Mouse (Mus musculus) thymus, adult 2 months (tissue): ENCODE measurements at regions not wholly inside any gene's neighbourhood (a gene's known extent, or its start where the extent isn't known, plus 50 kb on each side); places are given as distances from the start of the nearest gene placed in this dataset.

ENCODE experiments used
- DNase-seq: peaks from one replicate; pipeline ENCODE4 v3.0.0; 2021
- H3K27ac ChIP-seq: fragments of 200-500 bp; 2 replicates; pipeline ENCODE4 v1.5.1; 2012; ENCODE audit warnings: low read length, control low read depth; ENCODE audit not compliant: control insufficient read depth, insufficient read depth
- H3K27me3 ChIP-seq: fragments of 200-500 bp; 2 replicates; pipeline ENCODE4 v1.6.1; 2012; ENCODE audit warnings: mild to moderate bottlenecking, low read length, moderate library complexity, mixed read lengths; ENCODE audit not compliant: control insufficient read depth, insufficient read depth
- H3K36me3 ChIP-seq: fragments of 200-500 bp; 2 replicates; pipeline ENCODE4 v1.6.1; 2012; ENCODE audit warnings: mild to moderate bottlenecking, low read length, moderate library complexity; ENCODE audit not compliant: control insufficient read depth, insufficient read depth
- H3K4me1 ChIP-seq: fragments of 200-500 bp; replicated peaks from 2 replicates; pipeline ENCODE4 v1.6.1; 2012; ENCODE audit warnings: low read length; ENCODE audit not compliant: control insufficient read depth, insufficient read depth
- H3K4me3 ChIP-seq: fragments of 200-500 bp; 2 replicates; pipeline ENCODE4 v1.5.1; 2012; ENCODE audit warnings: mild to moderate bottlenecking, low read length, control low read depth, moderate library complexity; ENCODE audit not compliant: control insufficient read depth, insufficient read depth
- CTCF ChIP-seq: fragments of 200-500 bp; IDR thresholded peaks from 2 replicates; pipeline ENCODE4 v1.5.1; 2012; ENCODE audit warnings: mild to moderate bottlenecking, control low read depth, low read length, moderate library complexity, borderline replicate concordance; ENCODE audit not compliant: control insufficient read depth, poor library complexity, insufficient read depth; ENCODE audit errors: extremely low read depth
- POLR2A ChIP-seq: fragments of 200-500 bp; IDR thresholded peaks from 2 replicates; pipeline ENCODE4 v1.6.1; 2012; ENCODE audit warnings: mild to moderate bottlenecking, low read length, control low read depth, moderate library complexity; ENCODE audit not compliant: control insufficient read depth, poor library complexity, insufficient read depth; ENCODE audit errors: extremely low read depth
- WGBS: fragments of 180-500 bp; shearing (Covaris S2); methylation state at CpG from one replicate; pipeline ENCODE4 v1.1.7; 2018; 5-methylcytosine and 5-hydroxymethylcytosine counted together

DNA sequence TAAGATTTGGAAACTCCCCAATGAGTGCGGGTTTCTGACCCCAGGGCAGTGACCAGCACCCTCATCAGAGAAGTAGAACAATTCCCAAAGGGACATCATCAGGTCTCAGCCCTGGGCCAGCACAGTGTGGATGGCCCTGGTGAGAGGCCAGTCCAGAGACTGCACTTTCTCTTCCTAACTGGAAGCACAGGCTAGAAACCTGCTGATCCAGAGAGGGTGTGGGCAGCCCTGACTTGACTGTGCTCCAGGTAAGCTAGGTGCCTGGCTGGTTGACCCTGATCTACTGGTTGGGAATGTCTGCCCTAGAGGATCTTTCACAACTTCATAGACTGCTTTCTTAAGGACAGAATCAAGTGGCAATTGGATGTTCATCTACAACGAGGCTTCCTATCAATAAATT lies 857.4 kb upstream of the Car8 start:
- 87% methylated on average over 2 of the region's 2 CpGs for WGBS
- no peak overlapping the region for H3K4me3 ChIP-seq
- TF ChIP-seq CTCF (no peak), POLR2A (no peak)
- no peak overlapping the region for H3K27ac ChIP-seq
- no peaks in the 10 kb centered on the region for H3K36me3 ChIP-seq
- no peaks in the 10 kb centered on the region for H3K27me3 ChIP-seq
- no peak for DNase-seq
- no peaks in the 10 kb centered on the region for H3K4me1 ChIP-seq

DNA sequence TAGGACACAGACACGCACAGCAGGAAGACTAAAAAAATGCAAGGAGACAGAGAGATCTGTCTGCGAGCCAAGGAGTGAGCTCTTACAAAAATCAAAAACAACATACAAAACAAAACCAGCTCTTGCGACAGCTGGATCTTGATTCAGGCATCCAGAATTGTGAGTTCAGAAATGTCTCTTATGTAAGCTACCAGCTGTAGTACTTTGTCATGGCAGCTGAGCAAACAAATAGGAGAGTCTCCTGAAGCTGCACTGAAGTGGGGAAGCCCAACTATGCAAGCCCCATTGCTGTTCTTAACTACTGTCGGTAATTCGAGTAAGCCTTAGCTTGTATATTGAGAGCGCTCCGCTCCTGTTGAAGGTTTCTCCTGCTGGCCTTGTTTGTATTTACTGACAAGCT lies 856.8 kb upstream of the Car8 start:
- H3K4me1 ChIP-seq: no peaks in the 10 kb centered on the region
- H3K36me3 ChIP-seq: no peaks in the 10 kb centered on the region
- H3K27me3 ChIP-seq: no peaks in the 10 kb centered on the region
- TF ChIP-seq CTCF: no peak
- TF ChIP-seq POLR2A: no peak
- no peak for DNase-seq
- no peak overlapping the region for H3K4me3 ChIP-seq
- H3K27ac ChIP-seq: no peak overlapping the region
- 86% methylated on average over 7 of the region's 7 CpGs for WGBS

DNA sequence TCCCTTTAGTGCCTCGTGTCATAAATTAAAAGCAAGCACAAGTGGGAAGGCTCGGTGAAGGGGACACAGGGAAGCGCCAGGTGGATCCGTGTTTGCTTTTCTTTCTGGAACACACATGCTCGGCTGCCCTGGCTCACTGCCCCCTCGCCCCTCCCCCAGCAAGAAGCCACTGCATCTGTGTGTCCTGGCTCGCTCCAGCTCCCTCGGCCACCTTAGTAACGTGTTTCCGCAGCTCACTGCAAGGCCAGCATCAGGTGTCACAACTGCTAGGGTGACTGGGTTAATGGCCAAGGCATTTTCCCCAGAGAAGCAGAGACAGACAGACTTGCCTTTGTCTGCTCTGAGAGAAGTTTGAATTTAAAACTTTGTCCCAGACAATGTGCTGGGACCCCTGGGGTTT lies 855.7 kb upstream of the Car8 start:
- Histone ChIP-seq H3K27me3 (no peaks in the 10 kb centered on the region), H3K4me1 (no peaks in the 10 kb centered on the region), H3K4me3 (no peak overlapping the region), H3K36me3 (no peaks in the 10 kb centered on the region), H3K27ac (no peak overlapping the region)
- TF ChIP-seq POLR2A: no peak
- TF ChIP-seq CTCF: no peak
- WGBS: 61% methylated on average over 10 of the region's 10 CpGs
- no peak for DNase-seq

DNA sequence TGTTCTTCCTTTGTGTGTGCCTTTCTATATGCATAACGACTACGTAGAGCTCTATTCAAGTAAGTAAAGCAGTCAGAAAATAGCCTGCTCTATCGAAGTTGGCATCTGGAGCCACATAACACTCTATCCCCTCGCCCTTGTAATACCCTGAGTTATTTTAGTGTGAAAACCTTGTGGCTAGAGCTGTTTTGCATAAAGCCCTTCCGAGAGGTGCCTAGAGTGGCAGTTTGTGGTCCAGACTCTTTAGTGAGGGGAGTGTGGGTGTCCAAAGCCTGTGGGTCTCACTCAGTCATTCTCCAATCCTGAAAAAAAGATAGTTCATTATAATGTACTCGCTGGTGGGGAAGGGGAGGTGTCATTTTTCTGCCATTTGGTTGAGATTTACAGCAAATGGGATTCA lies 855.2 kb upstream of the Car8 start:
- Histone ChIP-seq H3K27me3 (no peaks in the 10 kb centered on the region), H3K4me1 (no peaks in the 10 kb centered on the region), H3K36me3 (no peaks in the 10 kb centered on the region), H3K27ac (no peak overlapping the region), H3K4me3 (no peak overlapping the region)
- TF ChIP-seq POLR2A (no peak), CTCF (no peak)
- no peak for DNase-seq
- WGBS: 31% methylated on average over 6 of the region's 6 CpGs

DNA sequence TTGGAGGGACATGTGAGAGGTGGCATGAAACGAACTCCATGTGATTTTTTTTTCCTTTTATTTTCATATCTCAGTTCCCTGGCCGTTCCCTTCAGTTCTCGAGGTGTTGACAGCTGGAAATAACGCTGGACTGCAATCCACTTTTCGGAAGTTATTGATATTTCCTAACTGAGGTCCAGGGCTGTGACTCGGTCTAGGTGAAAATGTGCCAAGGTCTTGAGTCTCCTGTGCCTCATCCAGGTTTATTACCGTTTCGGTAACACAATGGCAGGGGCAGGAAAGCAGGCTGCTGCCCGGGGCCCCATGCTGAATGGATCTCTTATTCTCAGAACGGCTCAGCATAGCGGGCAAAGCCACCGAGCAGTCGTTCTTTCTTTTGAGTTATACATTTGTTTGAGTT lies 844.7 kb upstream of the Car8 start:
- H3K4me1 ChIP-seq: no peaks in the 10 kb centered on the region
- H3K27ac ChIP-seq: no peak overlapping the region
- no peaks in the 10 kb centered on the region for H3K36me3 ChIP-seq
- H3K4me3 ChIP-seq: no peak overlapping the region
- H3K27me3 ChIP-seq: no peaks in the 10 kb centered on the region
- TF ChIP-seq CTCF (no peak), POLR2A (no peak)
- no peak for DNase-seq
- WGBS: 91% methylated on average over 13 of the region's 13 CpGs

DNA sequence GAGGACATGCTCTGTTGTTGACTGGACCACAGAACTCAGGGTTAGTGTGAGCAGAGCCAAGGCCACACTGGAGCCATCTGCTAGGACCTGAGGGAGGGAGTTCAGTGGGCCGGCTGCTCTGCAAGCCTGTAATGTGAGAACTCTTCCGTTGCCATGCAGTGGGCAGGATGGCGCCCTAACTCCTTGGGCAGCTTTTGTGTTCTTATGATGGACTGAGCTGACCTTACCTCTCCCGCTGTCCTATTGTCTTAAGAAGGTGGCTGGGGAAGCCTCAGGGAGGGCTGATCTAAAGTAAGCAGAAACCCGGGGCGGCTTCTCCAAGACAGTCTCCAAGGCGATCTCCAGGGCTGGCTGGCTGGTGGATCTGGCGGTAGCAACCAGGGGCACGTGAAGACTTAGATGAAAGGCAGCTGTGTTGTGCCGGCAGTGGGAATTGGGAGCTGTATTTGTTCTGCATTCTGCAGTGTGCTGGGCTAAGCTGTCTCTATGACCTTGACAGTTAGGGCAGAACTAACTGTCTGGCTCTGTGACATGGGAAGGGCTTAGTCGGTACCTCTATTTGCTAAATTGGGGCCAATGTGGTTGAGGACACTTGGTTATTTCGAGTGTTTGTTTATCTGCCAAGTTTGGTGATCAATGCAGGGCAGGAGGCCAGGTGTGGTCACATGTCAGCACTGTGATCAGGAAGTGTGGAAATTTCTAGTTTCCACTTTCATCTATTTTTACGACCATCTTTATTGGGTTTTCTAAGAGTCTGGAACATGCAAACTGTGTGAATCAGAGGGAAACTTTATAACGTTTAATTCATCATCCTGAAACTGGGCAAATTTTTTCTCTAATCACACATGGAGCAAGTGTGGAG lies 843.1 kb upstream of the Car8 start:
- DNase-seq: no peak
- no peak overlapping the region for H3K27ac ChIP-seq
- H3K4me1 ChIP-seq: no peaks in the 10 kb centered on the region
- H3K36me3 ChIP-seq: no peaks in the 10 kb centered on the region
- TF ChIP-seq CTCF (no peak), POLR2A (no peak)
- WGBS: 81% methylated on average over 14 of the region's 14 CpGs
- no peak overlapping the region for H3K4me3 ChIP-seq
- no peaks in the 10 kb centered on the region for H3K27me3 ChIP-seq
